Mouse (Mus musculus) MEL (cell line): ENCODE data around the gene Slc6a1. TPM values are rescaled to one million over a fixed set of nuclear protein-coding genes. Genes with fewer than 3 reads are reported as not detected.

Experiments
- DNase-seq: peaks from one replicate; pipeline ENCODE4 v3.0.0; 2011; ENCODE audit warnings: low read depth, low spot score
- H3K27ac ChIP-seq: 2 replicates; pipeline ENCODE4 v1.5.1; 2012; ENCODE audit warnings: low read depth, mild to moderate bottlenecking, control low read depth, low read length, moderate library complexity; ENCODE audit not compliant: control insufficient read depth
- H3K27me3 ChIP-seq, 2 experiments: fragments of 150-350 bp in 1 of 2; sonication (generic) in 1 of 2; 2 replicates each; pipeline ENCODE4 v1.6.1; 2012; ENCODE audit warnings: low read length in 2 of 2, mild to moderate bottlenecking in 2 of 2, improper control_type of control experiment in 1 of 2, moderate library complexity in 1 of 2; ENCODE audit not compliant: insufficient read depth in 2 of 2, control insufficient read depth in 1 of 2
- H3K36me3 ChIP-seq, 2 experiments: 2 replicates each; pipeline ENCODE4 v1.6.1; 2012 to 2014; ENCODE audit warnings: low read length in 2 of 2, improper control_type of control experiment in 1 of 2, inconsistent platforms in 1 of 2, mild to moderate bottlenecking in 1 of 2; ENCODE audit not compliant: insufficient read depth in 2 of 2, control insufficient read depth in 1 of 2
- H3K4me1 ChIP-seq, 2 experiments: fragments of 150-350 bp in 1 of 2; sonication (generic) in 1 of 2; 2 replicates each; pipeline ENCODE4 v1.6.1; 2012; ENCODE audit warnings: low read length in 2 of 2, improper control_type of control experiment in 1 of 2, mild to moderate bottlenecking in 1 of 2; ENCODE audit not compliant: insufficient read depth in 2 of 2, control insufficient read depth in 1 of 2
- H3K4me3 ChIP-seq, 2 experiments: fragments of 150-350 bp in 1 of 2; sonication (generic) in 1 of 2; 2 replicates each; pipeline ENCODE4 v1.5.1; 2012; ENCODE audit warnings: low read depth in 2 of 2, low read length in 2 of 2, mild to moderate bottlenecking in 2 of 2, moderate library complexity in 2 of 2, control low read depth in 1 of 2, improper control_type of control experiment in 1 of 2; ENCODE audit not compliant: control insufficient read depth in 1 of 2, insufficient read depth in 1 of 2
- H3K79me2 ChIP-seq: 2 replicates; pipeline ENCODE4 v1.6.1; 2012; ENCODE audit warnings: mild to moderate bottlenecking, low read length, moderate library complexity; ENCODE audit not compliant: control insufficient read depth, poor library complexity, insufficient read depth
- H3K9ac ChIP-seq: 2 replicates; pipeline ENCODE4 v1.6.1; 2012; ENCODE audit warnings: low read depth, mild to moderate bottlenecking, control low read depth, low read length, moderate library complexity; ENCODE audit not compliant: control insufficient read depth, poor library complexity, severe bottlenecking
- H3K9me3 ChIP-seq: fragments of 150-350 bp; sonication (generic); replicated peaks from 2 replicates; pipeline ENCODE4 v1.6.1; 2012; ENCODE audit warnings: mild to moderate bottlenecking, low read length, improper control_type of control experiment, moderate library complexity; ENCODE audit not compliant: insufficient read depth
- CHD1 ChIP-seq: IDR thresholded peaks from 2 replicates; pipeline ENCODE4 v1.6.1; 2012; ENCODE audit warnings: low read depth, mild to moderate bottlenecking, inconsistent platforms, low read length, improper control_type of control experiment
- EP300 ChIP-seq, 2 experiments: IDR thresholded peaks; 2 replicates each; pipeline ENCODE4 v1.6.1; 2011; ENCODE audit warnings: improper control_type of control experiment in 2 of 2, low read length in 2 of 2, low read depth in 1 of 2, mild to moderate bottlenecking in 1 of 2
- ETS1 ChIP-seq: IDR thresholded peaks from 2 replicates; pipeline ENCODE4 v1.6.1; 2012; ENCODE audit warnings: low read depth, mild to moderate bottlenecking, inconsistent platforms, low read length, improper control_type of control experiment, moderate library complexity
- KAT2A ChIP-seq: conservative IDR thresholded peaks from 2 replicates; pipeline ENCODE4 v1.6.1; 2012; ENCODE audit warnings: low read depth, low read length, improper control_type of control experiment, inconsistent platforms
- POLR2AphosphoS2 ChIP-seq: IDR thresholded peaks from 2 replicates; pipeline ENCODE4 v1.6.1; 2011; ENCODE audit warnings: low read length, improper control_type of control experiment
- SIN3A ChIP-seq: IDR thresholded peaks from 2 replicates; pipeline ENCODE4 v1.6.1; 2012; ENCODE audit warnings: low read length, improper control_type of control experiment, inconsistent platforms
- SMC3 ChIP-seq: IDR thresholded peaks from 2 replicates; pipeline ENCODE4 v1.6.1; 2011; ENCODE audit warnings: low read depth, low read length, improper control_type of control experiment
- TBP ChIP-seq: IDR thresholded peaks from 2 replicates; pipeline ENCODE4 v1.8.0; 2011; ENCODE audit warnings: low read depth, low read length, improper control_type of control experiment
- USF1 ChIP-seq: IDR thresholded peaks from 2 replicates; pipeline ENCODE4 v1.6.1; 2014; ENCODE audit warnings: low read depth, mild to moderate bottlenecking, inconsistent platforms, low read length, improper control_type of control experiment, moderate library complexity
- ZMIZ1 ChIP-seq: IDR thresholded peaks from 2 replicates; pipeline ENCODE4 v1.6.1; 2012; ENCODE audit warnings: low read depth, mild to moderate bottlenecking, inconsistent platforms, low read length, improper control_type of control experiment, moderate library complexity
- polyA plus RNA-seq, 2 experiments: library from polyadenylated mRNA; stranded (reverse) in 1 of 2; unstranded in 1 of 2; fragments of >175 nt in 1 of 2; fragments of >200 nt in 1 of 2; gene quantifications; 2 replicates each; pipeline versions ENCODE4 v1.2.1 to v1.2.4; 2012; ENCODE audit warnings: low replicate concordance in 2 of 2, low read depth in 1 of 2; ENCODE audit not compliant: insufficient read length in 2 of 2, insufficient read depth in 1 of 2, missing spikeins in 1 of 2
- total RNA-seq: library from RNA; depleted of rRNA; stranded (reverse); fragments of 300-350 nt; gene quantifications from 2 replicates; pipeline ENCODE4 v1.2.3, GENCODE M21; 2012

The Slc6a1 gene
- total and polyA plus RNA-seq, 3 experiments = not detected

- H3K36me3 ChIP-seq = no peaks in the 10 kb centered on the region
- H3K79me2 ChIP-seq = no peaks in the 10 kb centered on the region
- H3K9me3 ChIP-seq = no peaks in the 10 kb centered on the region
- H3K27ac ChIP-seq = no peak overlapping the region
- no peak overlapping the region for H3K9ac ChIP-seq
- no peaks in the 10 kb centered on the region for H3K4me1 ChIP-seq
- TF ChIP-seq CHD1 (no peak), KAT2A (no peak), EP300 (IDR thresholded peaks at IDR 0.05; ENCODE audit: low read depth in 1 of 2, low read length in 2 of 2) (no peak), ZMIZ1 (no peak), POLR2AphosphoS2 (no peak), ETS1 (no peak)
- TF ChIP-seq, all 39 proteins: peak for 0
- H3K27me3 ChIP-seq = no peaks in the 10 kb centered on the region
- H3K4me3 ChIP-seq = no peak overlapping the region
- DNase-seq = no peak
Observed at GRCm38 (mm10) chr6:114322914-114323313, 40.5 kb downstream of the Slc6a1 start.

DNA sequence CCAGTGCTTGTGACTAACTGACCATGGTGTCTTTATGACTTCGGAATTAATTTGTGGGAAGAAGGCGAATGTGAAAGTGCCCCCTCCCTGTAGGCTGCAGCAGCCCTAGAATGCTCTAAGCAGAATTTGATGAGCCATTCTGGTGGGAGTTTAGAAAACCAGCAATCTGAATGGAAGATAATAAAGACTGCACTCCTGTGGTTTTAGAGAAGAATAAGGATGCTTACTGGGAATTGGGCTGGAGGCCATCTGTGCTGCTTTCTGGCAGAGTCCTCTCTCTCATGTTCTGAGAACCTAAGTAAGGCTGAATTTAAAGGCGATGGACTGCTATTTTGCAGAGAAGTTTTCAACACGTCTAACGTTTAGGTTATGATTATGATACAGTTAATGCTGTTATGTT is 42.4 kb downstream of the Slc6a1 start:
- H3K4me3 ChIP-seq = no peak overlapping the region
- no peaks in the 10 kb centered on the region for H3K36me3 ChIP-seq
- TF ChIP-seq SMC3 (no peak), SIN3A (no peak), USF1 (no peak)
- no peaks in the 10 kb centered on the region for H3K79me2 ChIP-seq
- no peak overlapping the region for H3K27ac ChIP-seq
- no peaks in the 10 kb centered on the region for H3K9me3 ChIP-seq
- no peaks in the 10 kb centered on the region for H3K27me3 ChIP-seq
- no peaks in the 10 kb centered on the region for H3K4me1 ChIP-seq
- H3K9ac ChIP-seq = no peak overlapping the region
- DNase-seq = no peak

DNA sequence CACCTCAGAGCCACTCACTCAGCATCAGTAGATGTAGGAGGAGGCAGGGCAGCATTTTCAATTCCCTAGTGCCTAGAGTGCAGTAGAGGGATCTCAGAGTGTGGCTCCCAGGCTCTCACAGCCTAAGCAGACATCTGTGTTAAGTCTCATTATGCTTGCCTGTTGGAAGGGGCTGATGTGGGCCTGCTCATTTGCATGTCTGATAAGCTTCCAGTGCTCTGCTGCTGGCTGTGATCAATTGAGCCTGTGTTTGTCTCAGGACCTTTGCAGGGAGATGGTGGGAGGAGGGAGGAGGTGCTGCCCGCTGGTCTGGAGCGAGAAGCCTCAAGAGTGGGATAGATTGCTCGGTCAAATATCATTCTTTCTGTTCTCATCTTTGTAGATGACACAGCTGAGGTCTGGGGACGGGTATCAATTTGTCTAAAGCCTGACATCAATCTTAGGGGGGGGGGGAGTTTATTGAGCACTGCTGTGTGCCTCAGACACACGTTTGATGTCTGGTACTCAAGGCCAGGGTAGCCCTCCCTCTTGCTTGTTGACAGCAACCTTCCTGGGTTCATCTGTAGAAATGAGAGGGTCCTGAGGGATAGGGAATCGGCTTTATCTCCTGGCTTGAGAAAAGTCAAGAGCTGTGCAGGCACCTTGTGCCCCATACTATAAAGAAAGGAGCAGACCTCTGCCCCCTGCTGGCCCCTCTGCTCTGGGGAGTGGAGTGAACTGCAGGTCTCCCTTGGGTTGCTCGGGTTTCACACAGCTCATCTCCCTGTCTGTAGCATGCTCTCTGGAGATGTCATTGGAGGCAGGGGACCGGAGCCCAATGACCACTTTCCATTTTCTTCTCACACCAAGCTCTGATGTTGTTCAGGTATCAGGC is 47.4 kb downstream of the Slc6a1 start:
- no peak overlapping the region for H3K27ac ChIP-seq
- TF ChIP-seq TBP = no peak
- no peak for DNase-seq
- no peak overlapping the region for H3K9ac ChIP-seq
- no peaks in the 10 kb centered on the region for H3K4me1 ChIP-seq
- H3K79me2 ChIP-seq = no peaks in the 10 kb centered on the region
- no peaks in the 10 kb centered on the region for H3K9me3 ChIP-seq
- H3K27me3 ChIP-seq = no peaks in the 10 kb centered on the region
- H3K4me3 ChIP-seq = no peak overlapping the region
- H3K36me3 ChIP-seq = no peaks in the 10 kb centered on the region
